Mouse (Mus musculus) heart, adult 2 months (tissue): ENCODE results near the gene Foxn3. TPM values are rescaled to one million over a fixed set of nuclear protein-coding genes. Genes with fewer than 3 reads are reported as not detected.

Experiments used
- DNase-seq, 2 experiments: peaks; one replicate each; pipeline ENCODE4 v3.0.0; 2021
- H3K27ac ChIP-seq: fragments of 200-600 bp; 2 replicates; pipeline ENCODE4 v1.8.1; 2022
- H3K27me3 ChIP-seq: fragments of 200-500 bp; 2 replicates; pipeline ENCODE4 v1.6.1; 2012; ENCODE audit warnings: mild to moderate bottlenecking, low read length, inconsistent platforms, mixed read lengths; ENCODE audit not compliant: control insufficient read depth, insufficient read depth
- H3K36me3 ChIP-seq: fragments of 200-500 bp; 2 replicates; pipeline ENCODE4 v1.6.1; 2012; ENCODE audit warnings: low read length, inconsistent platforms; ENCODE audit not compliant: control insufficient read depth, insufficient read depth
- H3K4me1 ChIP-seq: fragments of 200-500 bp; 2 replicates; pipeline ENCODE4 v1.6.1; 2011; ENCODE audit warnings: low read length; ENCODE audit not compliant: control insufficient read depth, insufficient read depth
- H3K4me3 ChIP-seq: fragments of 200-600 bp; 2 replicates; pipeline ENCODE4 v1.8.1; 2022
- H3K79me2 ChIP-seq: fragments of 200-500 bp; replicated peaks from 2 replicates; pipeline ENCODE4 v1.6.1; 2012; ENCODE audit warnings: mild to moderate bottlenecking, inconsistent platforms, low read length, moderate library complexity, mixed read lengths; ENCODE audit not compliant: control insufficient read depth, insufficient read depth
- H3K9ac ChIP-seq: fragments of 200-500 bp; 2 replicates; pipeline ENCODE4 v1.6.1; 2012; ENCODE audit warnings: low read depth, mild to moderate bottlenecking, control low read depth, inconsistent platforms, low read length, mixed read lengths
- CTCF ChIP-seq: fragments of 200-600 bp; IDR thresholded peaks from 2 replicates; pipeline ENCODE4 v1.8.1; 2022; ENCODE audit warnings: antibody characterized with exemption, mild to moderate bottlenecking, moderate library complexity
- EP300 ChIP-seq: fragments of 200-500 bp; IDR thresholded peaks from 2 replicates; pipeline ENCODE4 v1.6.1; 2011; ENCODE audit warnings: low read depth, low read length, control low read depth; ENCODE audit not compliant: insufficient read depth
- POLR2A ChIP-seq: fragments of 200-500 bp; IDR thresholded peaks from 2 replicates; pipeline ENCODE4 v1.6.1; 2011; ENCODE audit warnings: mild to moderate bottlenecking, low read depth, low read length, control low read depth; ENCODE audit not compliant: insufficient read depth
- WGBS: fragments of 180-500 bp; shearing (Covaris S2); methylation state at CpG from one replicate; pipeline ENCODE4 v1.1.7; 2018; 5-methylcytosine and 5-hydroxymethylcytosine counted together
- intact Hi-C: fragments of 180-260 bp; cut with DNase I; formaldehyde crosslinking; loops from one replicate; pipeline ENCODE4 v1.15.1; 2025
- polyA plus RNA-seq: library from polyadenylated mRNA; depleted of rRNA; stranded (reverse); fragments of >200 nt; gene quantifications from 2 replicates; pipeline ENCODE4 v1.2.3, GENCODE M21; 2012
- total RNA-seq, 2 experiments: library from RNA; stranded (reverse); gene quantifications; 2 replicates each; pipeline ENCODE4 v1.2.3; 2021

The Foxn3 gene
- total and polyA plus RNA-seq, 3 experiments: 28.1 to 117 (median 106) TPM

GRCm38 (mm10) chr12:99234346-99234745, 329.0 kb downstream of the Foxn3 start:
- intact Hi-C loops: no loop called here
- H3K27ac ChIP-seq: peak overlapping the region; percentile 76

GRCm38 (mm10) chr12:99233386-99233785, 330.0 kb downstream of the Foxn3 start:
- H3K36me3 ChIP-seq: peaks cover 2% of the 10 kb centered on the region
- H3K4me1 ChIP-seq: peaks cover 5% of the 10 kb centered on the region
- H3K27me3 ChIP-seq: no peaks in the 10 kb centered on the region
- peaks cover 2% of the 10 kb centered on the region for H3K79me2 ChIP-seq
- TF ChIP-seq CTCF (no peak), EP300 (no peak), POLR2A (no peak)
- DNase-seq: peak in 1 of 2 experiments; percentile 60
- no peak overlapping the region for H3K9ac ChIP-seq
- 54% methylated on average over 2 of the region's 2 CpGs for WGBS
- H3K4me3 ChIP-seq: no peak overlapping the region
- H3K27ac ChIP-seq: peak overlapping the region; percentile 76
- intact Hi-C loops: loop anchor here (2.0 kb wide), 1 partner anchor 15 kb away; no protein-coding TSS in a partner anchor

More at GRCm38 (mm10) chr12:99234346-99234745, 329.0 kb downstream of the Foxn3 start:
- Histone ChIP-seq H3K4me3 (no peak overlapping the region), H3K9ac (no peak overlapping the region), H3K4me1 (peaks cover 6% of the 10 kb centered on the region), H3K36me3 (no peaks in the 10 kb centered on the region), H3K79me2 (peaks cover 2% of the 10 kb centered on the region), H3K27me3 (no peaks in the 10 kb centered on the region)
- no peak for TF ChIP-seq POLR2A
- TF ChIP-seq EP300: no peak
- TF ChIP-seq CTCF: no peak
- no peak for DNase-seq
- 58% methylated on average over 6 of the region's 6 CpGs for WGBS

GRCm38 (mm10) chr12:99232478-99232877, 330.9 kb downstream of the Foxn3 start:
- Histone ChIP-seq H3K9ac (no peak overlapping the region), H3K4me1 (peaks cover 8% of the 10 kb centered on the region), H3K27ac (no peak overlapping the region), H3K36me3 (peaks cover 2% of the 10 kb centered on the region), H3K4me3 (no peak overlapping the region), H3K79me2 (peaks cover 2% of the 10 kb centered on the region), H3K27me3 (no peaks in the 10 kb centered on the region)
- intact Hi-C loops: loop anchor here (2.0 kb wide), 1 partner anchor 14 kb away; no protein-coding TSS in a partner anchor
- WGBS: 86% methylated on average over 9 of the region's 9 CpGs
- no peak for TF ChIP-seq CTCF
- no peak for TF ChIP-seq POLR2A
- no peak for TF ChIP-seq EP300
- DNase-seq: no peak

GRCm38 (mm10) chr12:99231321-99231720, 332.1 kb downstream of the Foxn3 start:
- peaks cover 12% of the 10 kb centered on the region for H3K4me1 ChIP-seq
- no peaks in the 10 kb centered on the region for H3K27me3 ChIP-seq
- no peak overlapping the region for H3K9ac ChIP-seq
- TF ChIP-seq POLR2A (no peak), EP300 (no peak), CTCF (no peak)
- peaks cover 2% of the 10 kb centered on the region for H3K36me3 ChIP-seq
- no peak overlapping the region for H3K27ac ChIP-seq
- DNase-seq: no peak
- peaks cover 2% of the 10 kb centered on the region for H3K79me2 ChIP-seq
- intact Hi-C loops: no loop called here
- H3K4me3 ChIP-seq: no peak overlapping the region
- WGBS: 75% methylated on average over 6 of the region's 6 CpGs

GRCm38 (mm10) chr12:99230783-99231048, 332.7 kb downstream of the Foxn3 start:
- no peaks in the 10 kb centered on the region for H3K27me3 ChIP-seq
- intact Hi-C loops: no loop called here
- WGBS: 93% methylated on average over 5 of the region's 5 CpGs
- TF ChIP-seq EP300 (no peak), POLR2A (no peak), CTCF (no peak)
- DNase-seq: no peak
- H3K4me1 ChIP-seq: peaks cover 15% of the 10 kb centered on the region
- H3K79me2 ChIP-seq: peaks cover 2% of the 10 kb centered on the region
- H3K36me3 ChIP-seq: peaks cover 2% of the 10 kb centered on the region
- no peak overlapping the region for H3K27ac ChIP-seq
- no peak overlapping the region for H3K4me3 ChIP-seq
- no peak overlapping the region for H3K9ac ChIP-seq

- TF ChIP-seq POLR2A (no peak), CTCF (no peak), EP300 (no peak)
- Histone ChIP-seq H3K27ac (no peak overlapping the region), H3K4me3 (no peak overlapping the region), H3K36me3 (peaks cover 2% of the 10 kb centered on the region), H3K4me1 (peaks cover 19% of the 10 kb centered on the region), H3K27me3 (no peaks in the 10 kb centered on the region), H3K9ac (no peak overlapping the region), H3K79me2 (peaks cover 2% of the 10 kb centered on the region)
- WGBS: 88% methylated on average over 17 of the region's 17 CpGs
- intact Hi-C loops: no loop called here
- no peak for DNase-seq
These were observed 333.2 kb downstream of the Foxn3 start for GRCm38 (mm10) chr12:99229973-99230782.
